Mouse (Mus musculus): Measurements from ENCODE around the gene Kcnk6. TPM values are rescaled to one million over a fixed set of nuclear protein-coding genes. Genes with fewer than 3 reads are reported as not detected.

Kcnk6 gene
- polyA plus RNA-seq (2014; fragmentation: Illumina TruSeq; extraction: RNeasy Lipid Tissue Mini Kit (QIAGEN cat#74804); ENCODE audit: low read depth, low replicate concordance) = 3.4 TPM

DNA sequence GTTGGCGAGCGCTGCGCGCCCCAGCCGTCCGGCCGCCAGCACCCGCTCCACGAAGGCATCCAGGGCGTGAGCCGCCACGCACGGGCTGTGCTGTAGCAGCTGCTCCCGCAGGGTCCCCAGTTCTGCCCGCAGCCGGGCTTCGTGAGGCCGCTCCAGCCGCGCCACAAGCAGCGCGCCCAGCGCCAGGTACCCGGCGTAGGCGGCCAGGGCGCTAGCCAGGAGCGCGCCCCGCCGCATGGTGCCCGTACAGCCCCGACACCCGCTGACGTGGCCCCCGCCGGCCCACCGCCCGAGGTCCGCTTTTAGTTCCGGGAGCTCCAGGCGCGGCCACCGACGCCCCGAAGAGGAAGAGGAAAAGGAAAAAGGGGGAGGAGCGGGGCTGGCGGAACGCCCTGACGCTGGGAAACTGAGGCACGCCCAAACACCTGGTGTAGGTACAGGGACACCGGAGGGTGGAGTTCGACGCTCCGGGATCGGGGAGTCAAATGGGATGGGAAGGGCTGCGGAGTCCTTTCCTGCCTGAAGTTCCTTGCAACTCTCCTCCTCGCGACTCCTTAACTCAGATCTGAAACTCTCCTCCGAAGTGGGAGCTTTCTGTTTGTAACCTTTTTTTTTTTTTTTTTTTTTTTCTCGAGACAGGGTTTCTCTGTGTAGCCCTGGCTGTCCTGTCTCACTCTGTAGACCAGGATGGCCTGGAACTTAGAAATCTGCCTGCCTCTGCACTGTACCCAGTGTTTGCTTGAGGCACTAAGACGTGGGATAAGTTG is at the start of gene Kcnk6:
Gene Kcnk6, minus strand, starts transcription at position 269 of the 767 bp plus-strand sequence.

GRCm38 (mm10) chr7:29281201-29282073 is 49.1 kb upstream of the Kcnk6 start, which contains the start of gene Spint2:
Spint2 (minus strand) TSS chr7:29281912.

GRCm38 (mm10) chr7:29248261-29248841 is 16.0 kb upstream of the Kcnk6 start, which contains the start of gene 2200002D01Rik:
2200002D01Rik (minus strand) TSS chr7:29248466.

GRCm38 (mm10) chr7:29238019-29238967 is 6.0 kb upstream of the Kcnk6 start, which contains the start of gene Yif1b:
Yif1b (plus strand) TSS chr7:29238329.

GRCm38 (mm10) chr7:29213675-29214082 is 18.6 kb downstream of the Kcnk6 start, which contains the start of gene Catsperg1:
Catsperg1 (minus strand) TSS chr7:29214035.

DNA sequence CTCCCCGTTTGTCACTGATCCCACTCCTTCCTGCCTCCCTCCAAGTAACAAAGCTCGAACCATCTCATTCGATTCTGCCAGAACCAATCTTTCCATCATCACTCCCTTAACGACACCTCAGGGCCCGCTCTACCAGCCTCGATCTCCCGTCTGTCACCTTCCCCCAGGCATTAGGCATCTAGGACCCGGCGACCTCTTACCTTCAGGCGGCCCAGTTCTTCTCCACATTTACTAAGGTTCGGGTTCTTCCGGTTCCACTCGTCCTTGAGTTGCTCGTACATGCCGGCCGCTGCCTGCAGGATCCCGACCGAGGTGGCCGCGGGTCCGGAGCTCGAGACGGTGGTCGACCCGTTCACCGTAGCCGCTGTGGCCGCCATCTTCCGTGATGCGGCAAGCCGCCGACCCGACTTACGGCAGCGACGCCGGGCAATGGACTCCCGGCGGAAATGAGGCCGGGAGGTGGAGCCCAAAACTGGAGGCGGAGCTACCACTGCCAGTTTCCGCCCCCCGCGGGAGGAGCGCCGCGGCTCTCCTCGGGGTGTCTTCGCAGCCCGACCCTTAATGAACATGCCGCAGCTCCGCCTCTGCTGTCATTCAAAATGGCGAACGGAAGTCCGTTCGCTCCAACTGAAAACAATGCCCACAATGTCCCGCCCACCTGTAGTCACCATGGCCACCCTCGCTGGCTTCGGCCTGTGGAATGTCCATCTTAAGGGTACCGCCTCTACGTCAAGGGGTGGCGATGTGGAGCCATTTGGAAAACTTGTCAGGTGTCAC is 52.0 kb downstream of the Kcnk6 start, which contains the start of gene Psmd8:
Gene Psmd8, minus strand, starts transcription at position 625 of the 777 bp plus-strand sequence.

Other genes with a start within 250 kb of the Kcnk6 start
- gene Ryr1, start 107.3 kb downstream of the Kcnk6 start, polyA plus RNA-seq (2014; fragmentation: Illumina TruSeq; extraction: RNeasy Lipid Tissue Mini Kit (QIAGEN cat#74804); ENCODE audit: low read depth, low replicate concordance) = 0.05 TPM
- gene Rasgrp4, start 97.7 kb downstream of the Kcnk6 start, polyA plus RNA-seq (2014; fragmentation: Illumina TruSeq; extraction: RNeasy Lipid Tissue Mini Kit (QIAGEN cat#74804); ENCODE audit: low read depth, low replicate concordance) = 1.8 TPM
- 18.9 TPM for gene Fam98c, start 76.3 kb downstream of the Kcnk6 start, polyA plus RNA-seq (2014; fragmentation: Illumina TruSeq; extraction: RNeasy Lipid Tissue Mini Kit (QIAGEN cat#74804); ENCODE audit: low read depth, low replicate concordance)
- gene Ggn, start 62.3 kb downstream of the Kcnk6 start, polyA plus RNA-seq (2014; fragmentation: Illumina TruSeq; extraction: RNeasy Lipid Tissue Mini Kit (QIAGEN cat#74804); ENCODE audit: low read depth, low replicate concordance) = not detected
- gene Spred3, start 62.1 kb downstream of the Kcnk6 start, polyA plus RNA-seq (2014; fragmentation: Illumina TruSeq; extraction: RNeasy Lipid Tissue Mini Kit (QIAGEN cat#74804); ENCODE audit: low read depth, low replicate concordance) = 1.6 TPM
- 131 TPM for gene Psmd8, start 51.8 kb downstream of the Kcnk6 start, polyA plus RNA-seq (2014; fragmentation: Illumina TruSeq; extraction: RNeasy Lipid Tissue Mini Kit (QIAGEN cat#74804); ENCODE audit: low read depth, low replicate concordance)
- 0.50 TPM for gene Catsperg1, start 18.5 kb downstream of the Kcnk6 start, polyA plus RNA-seq (2014; fragmentation: Illumina TruSeq; extraction: RNeasy Lipid Tissue Mini Kit (QIAGEN cat#74804); ENCODE audit: low read depth, low replicate concordance)
- gene Yif1b, start 5.8 kb upstream of the Kcnk6 start, polyA plus RNA-seq (2014; fragmentation: Illumina TruSeq; extraction: RNeasy Lipid Tissue Mini Kit (QIAGEN cat#74804); ENCODE audit: low read depth, low replicate concordance) = 70.6 TPM
- 3.1 TPM for gene 2200002D01Rik, start 16.0 kb upstream of the Kcnk6 start, polyA plus RNA-seq (2014; fragmentation: Illumina TruSeq; extraction: RNeasy Lipid Tissue Mini Kit (QIAGEN cat#74804); ENCODE audit: low read depth, low replicate concordance)
- gene Spint2, start 49.4 kb upstream of the Kcnk6 start, polyA plus RNA-seq (2014; fragmentation: Illumina TruSeq; extraction: RNeasy Lipid Tissue Mini Kit (QIAGEN cat#74804); ENCODE audit: low read depth, low replicate concordance) = 34.7 TPM
- 10.0 TPM for gene Ppp1r14a, start 56.8 kb upstream of the Kcnk6 start, polyA plus RNA-seq (2014; fragmentation: Illumina TruSeq; extraction: RNeasy Lipid Tissue Mini Kit (QIAGEN cat#74804); ENCODE audit: low read depth, low replicate concordance)
- 0.47 TPM for gene Dpf1, start 71.4 kb upstream of the Kcnk6 start, polyA plus RNA-seq (2014; fragmentation: Illumina TruSeq; extraction: RNeasy Lipid Tissue Mini Kit (QIAGEN cat#74804); ENCODE audit: low read depth, low replicate concordance)

Measured in heart, adult 10 weeks (tissue).